Mouse (Mus musculus) heart, adult 11 months (tissue): ENCODE data around the gene Rnaset2b.
"Not testable (repeated sequence)": the region's sequence is repeated elsewhere in the genome, so short reads cannot be mapped to it uniquely, and the experiment has no call there.

Experiments
- DNase-seq: peaks from one replicate; pipeline ENCODE4 v3.0.0; 2022

The Rnaset2b gene

DNA sequence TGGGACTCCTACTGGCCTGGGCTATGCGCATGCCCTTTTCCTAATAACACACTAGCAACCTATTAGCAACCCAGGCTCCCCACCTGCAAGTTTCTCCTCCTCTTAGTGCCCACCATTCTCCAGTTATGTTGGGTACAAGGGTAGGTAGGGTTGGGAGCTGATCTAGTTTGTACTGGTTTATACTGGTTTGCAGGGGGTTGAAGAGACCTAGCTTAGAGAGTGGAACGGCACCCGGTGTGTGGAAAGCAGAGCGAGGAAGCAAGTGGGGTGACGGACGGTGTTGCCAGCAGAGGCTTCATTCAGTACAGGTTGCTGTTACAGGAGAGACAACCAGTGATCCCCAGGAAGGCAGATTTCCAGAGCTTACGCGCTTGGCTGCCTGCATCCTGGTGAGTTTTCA is at the start of gene Rnaset2b:
Gene Rnaset2b, plus strand, starts transcription at position 301 of the 400 bp plus-strand sequence.
- DNase-seq: not testable (repeated sequence)

DNA sequence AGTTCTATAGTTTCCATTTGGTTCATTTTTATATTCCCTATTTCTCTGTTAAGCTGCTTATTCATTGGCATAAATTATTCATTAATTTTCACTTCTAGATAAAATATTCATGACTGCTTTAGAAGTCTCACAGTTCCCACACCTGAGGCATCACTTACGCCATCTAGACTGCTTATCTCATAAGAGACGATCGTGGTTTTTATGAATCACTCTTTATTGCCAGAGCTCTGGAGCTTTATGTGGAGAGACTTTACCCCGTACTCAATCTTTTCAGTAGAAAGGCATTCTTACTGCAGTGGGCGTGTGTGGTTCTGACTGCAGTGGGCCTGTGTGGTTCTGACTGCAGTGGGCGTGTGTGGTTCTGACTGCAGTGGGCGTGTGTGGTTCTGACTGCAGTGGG is 38.8 kb upstream of the Rnaset2b start:
- DNase-seq: not testable (repeated sequence)

GRCm38 (mm10) chr17:6942560-6942959 is 27.9 kb upstream of the Rnaset2b start:
- DNase-seq: not testable (repeated sequence)

- not testable (repeated sequence) for DNase-seq
Observed at GRCm38 (mm10) chr17:6947637-6947983, 22.8 kb upstream of the Rnaset2b start.

- peak; percentile 99 for DNase-seq
Observed at GRCm38 (mm10) chr17:6947984-6948768, 22.3 kb upstream of the Rnaset2b start, which contains the start of gene Rsph3b. Gene Rsph3b, minus strand, starts transcription at chr17:6948682.

- DNase-seq: not testable (repeated sequence)
Observed at GRCm38 (mm10) chr17:6948769-6949228, 21.6 kb upstream of the Rnaset2b start.

DNA sequence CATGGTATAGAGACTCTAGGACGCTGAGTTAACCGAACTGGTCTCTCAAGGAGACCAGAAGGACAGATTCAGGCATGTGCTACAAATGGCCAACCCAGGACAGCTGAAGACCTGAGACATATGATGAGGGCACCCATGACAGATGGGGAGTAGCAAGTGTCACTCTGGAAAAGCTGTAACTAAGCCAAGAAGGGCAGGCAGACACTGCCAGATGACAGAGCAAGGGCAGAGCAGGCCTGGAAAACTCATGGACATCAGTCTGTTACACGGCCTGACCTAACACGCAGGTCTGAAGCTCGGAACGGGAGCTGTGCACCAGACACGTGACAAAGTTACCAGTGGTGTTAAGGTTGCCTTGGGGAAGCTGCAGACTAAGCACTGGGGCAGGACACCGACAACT is 11.6 kb upstream of the Rnaset2b start:
- peak; percentile 89 for DNase-seq

DNA sequence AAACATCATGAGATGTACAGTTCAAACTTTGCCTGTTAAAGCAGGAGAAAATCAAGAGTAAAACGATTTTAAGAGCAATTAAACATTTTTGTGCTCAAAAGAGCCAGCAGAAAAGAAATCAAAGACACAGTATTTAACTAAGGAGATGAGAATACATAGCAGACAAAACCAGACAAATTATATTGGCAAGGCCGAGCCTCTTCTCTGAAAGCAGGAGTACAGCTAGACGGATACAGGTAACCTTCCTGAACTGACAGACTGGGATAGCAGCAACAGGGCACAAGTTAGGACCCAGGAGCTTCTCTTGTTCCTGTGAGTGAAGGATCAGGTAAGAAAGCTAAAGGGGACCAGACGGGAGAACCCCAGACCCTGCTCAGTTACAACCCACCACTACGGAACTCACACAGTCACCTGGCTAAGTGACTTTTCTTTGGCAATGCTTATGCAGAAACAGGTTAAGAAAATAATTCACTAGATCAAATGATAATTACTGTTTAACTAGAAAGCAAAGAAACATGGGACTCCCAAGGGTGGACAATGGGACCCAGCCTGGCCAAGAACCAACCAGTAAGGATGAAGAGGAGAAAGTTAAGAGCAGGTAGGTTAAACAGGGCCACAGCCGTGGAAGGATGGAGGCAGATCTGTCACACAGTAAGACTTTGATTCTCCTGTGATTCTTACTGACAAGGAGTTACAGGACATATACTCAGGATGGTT is 10.7 kb upstream of the Rnaset2b start:
- DNase-seq: peak; percentile 51

DNA sequence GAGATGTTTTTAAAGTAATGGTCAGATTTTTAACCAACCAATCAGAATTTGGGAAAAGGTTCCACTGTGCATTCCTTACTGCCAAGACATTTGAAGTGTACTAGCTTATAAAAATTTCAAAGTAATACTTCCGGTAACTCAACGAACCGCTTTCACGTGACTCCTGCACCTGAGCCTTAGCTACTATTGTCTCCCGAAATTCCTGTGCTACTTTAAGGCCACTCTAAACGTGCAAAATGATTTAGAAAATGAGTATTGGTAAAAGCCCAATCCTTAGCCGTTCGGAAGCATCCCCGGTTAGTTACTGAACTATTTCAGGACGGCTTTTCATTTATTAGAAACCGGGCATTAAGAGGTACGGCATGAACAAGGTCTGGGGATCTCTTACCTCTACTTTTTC is 10.1 kb upstream of the Rnaset2b start:
- peak; percentile 39 for DNase-seq

- DNase-seq: peak; percentile 97
Observed at GRCm38 (mm10) chr17:6960776-6961175, 9.7 kb upstream of the Rnaset2b start, which contains the start of gene Tagap1. Gene Tagap1, minus strand, starts transcription at chr17:6961156.

- peak; percentile 95 for DNase-seq
Observed at GRCm38 (mm10) chr17:6961181-6962000, 9.0 kb upstream of the Rnaset2b start.

DNA sequence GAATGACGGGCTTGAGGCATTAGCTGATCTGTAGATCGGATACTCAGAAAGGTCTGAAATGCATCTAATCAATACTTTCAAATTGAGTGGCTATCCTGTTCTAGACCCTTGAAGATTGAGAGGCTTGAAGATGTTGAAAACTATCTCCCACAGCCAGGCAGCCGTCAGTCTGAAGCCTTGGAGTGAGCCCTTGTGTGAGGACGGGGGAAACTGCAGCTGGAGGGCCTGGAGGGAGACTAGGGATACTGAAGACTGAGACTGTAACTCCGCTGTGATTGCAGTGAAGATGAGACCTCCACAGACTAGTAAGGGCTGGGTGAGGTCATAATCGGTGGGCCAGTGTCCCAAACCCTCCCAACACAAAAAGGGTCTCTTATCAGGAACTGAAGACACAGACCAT is 8.1 kb upstream of the Rnaset2b start:
- peak; percentile 89 for DNase-seq

DNA sequence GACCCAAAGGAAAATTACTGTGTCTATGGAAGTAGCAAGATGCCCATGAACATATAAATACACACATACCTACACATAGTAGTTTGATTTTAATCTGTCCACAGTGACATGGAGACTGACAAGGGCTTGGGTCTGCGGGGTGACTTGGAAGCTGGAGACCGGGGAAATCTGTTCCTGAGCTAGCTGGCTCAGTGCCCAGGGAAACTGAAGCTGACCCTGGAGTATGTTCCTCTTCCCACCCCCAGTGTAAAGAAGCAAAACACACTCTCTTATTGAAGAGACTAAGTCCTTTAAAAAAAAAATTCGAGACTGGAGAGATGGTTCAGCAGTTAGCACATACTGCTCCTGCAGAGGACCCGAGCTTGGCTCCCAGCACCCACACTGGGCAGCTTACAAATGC is 7.5 kb upstream of the Rnaset2b start:
- DNase-seq: peak; percentile 87

DNA sequence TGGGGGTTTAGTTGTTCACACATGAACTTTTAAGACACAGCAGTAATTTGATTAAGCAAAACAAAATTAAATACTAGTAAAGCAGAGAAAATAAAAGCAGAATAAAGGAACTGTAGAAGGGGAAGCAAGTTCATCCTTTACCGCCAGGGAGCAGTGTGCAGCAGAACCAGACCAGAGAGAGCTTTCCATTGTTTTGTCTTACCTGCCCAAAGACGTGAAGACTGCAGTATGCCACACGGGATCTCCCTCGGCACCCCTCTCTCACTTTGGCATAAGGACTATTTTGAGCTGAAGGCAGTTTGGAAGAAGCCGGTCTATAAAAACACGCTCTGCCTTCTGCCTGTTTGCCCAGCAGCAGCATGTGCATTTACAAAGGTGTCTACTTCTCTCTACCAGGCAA is 5.1 kb upstream of the Rnaset2b start:
- not testable (repeated sequence) for DNase-seq

GRCm38 (mm10) chr17:6967673-6968072 is 2.8 kb upstream of the Rnaset2b start:
- DNase-seq: not testable (repeated sequence)

- peak; percentile 36 for DNase-seq
Observed at GRCm38 (mm10) chr17:6971238-6971637, 804 bp downstream of the Rnaset2b start.

DNA sequence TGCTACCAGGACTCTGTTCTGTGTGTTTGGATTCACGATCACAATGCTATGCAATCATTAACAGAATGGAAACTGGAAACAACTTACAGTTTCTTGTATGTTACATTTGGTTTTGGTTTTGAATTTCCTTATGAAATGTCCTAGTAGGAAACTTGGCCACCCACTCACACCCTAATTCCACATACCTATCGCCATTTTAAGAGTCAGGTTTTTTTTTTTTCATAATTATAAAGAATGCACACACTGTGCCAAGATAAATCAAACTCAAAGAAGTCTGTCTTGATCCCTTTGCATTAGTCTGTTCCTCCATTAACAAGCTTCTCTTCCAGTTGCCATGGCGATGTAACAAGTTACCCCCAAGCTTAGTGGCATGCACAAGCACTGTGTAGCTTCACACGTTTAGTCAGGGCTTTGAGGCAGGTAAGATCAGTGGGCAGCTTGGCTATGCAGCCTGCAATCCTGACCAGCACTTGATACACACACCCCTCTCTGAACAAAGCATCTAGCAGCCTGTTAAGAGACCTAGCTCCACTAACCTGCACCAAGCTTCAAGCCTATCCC is 2.5 kb downstream of the Rnaset2b start:
- DNase-seq: not testable (repeated sequence)

- peak; percentile 58 for DNase-seq
Observed at GRCm38 (mm10) chr17:6974985-6975384, 4.6 kb downstream of the Rnaset2b start.

DNA sequence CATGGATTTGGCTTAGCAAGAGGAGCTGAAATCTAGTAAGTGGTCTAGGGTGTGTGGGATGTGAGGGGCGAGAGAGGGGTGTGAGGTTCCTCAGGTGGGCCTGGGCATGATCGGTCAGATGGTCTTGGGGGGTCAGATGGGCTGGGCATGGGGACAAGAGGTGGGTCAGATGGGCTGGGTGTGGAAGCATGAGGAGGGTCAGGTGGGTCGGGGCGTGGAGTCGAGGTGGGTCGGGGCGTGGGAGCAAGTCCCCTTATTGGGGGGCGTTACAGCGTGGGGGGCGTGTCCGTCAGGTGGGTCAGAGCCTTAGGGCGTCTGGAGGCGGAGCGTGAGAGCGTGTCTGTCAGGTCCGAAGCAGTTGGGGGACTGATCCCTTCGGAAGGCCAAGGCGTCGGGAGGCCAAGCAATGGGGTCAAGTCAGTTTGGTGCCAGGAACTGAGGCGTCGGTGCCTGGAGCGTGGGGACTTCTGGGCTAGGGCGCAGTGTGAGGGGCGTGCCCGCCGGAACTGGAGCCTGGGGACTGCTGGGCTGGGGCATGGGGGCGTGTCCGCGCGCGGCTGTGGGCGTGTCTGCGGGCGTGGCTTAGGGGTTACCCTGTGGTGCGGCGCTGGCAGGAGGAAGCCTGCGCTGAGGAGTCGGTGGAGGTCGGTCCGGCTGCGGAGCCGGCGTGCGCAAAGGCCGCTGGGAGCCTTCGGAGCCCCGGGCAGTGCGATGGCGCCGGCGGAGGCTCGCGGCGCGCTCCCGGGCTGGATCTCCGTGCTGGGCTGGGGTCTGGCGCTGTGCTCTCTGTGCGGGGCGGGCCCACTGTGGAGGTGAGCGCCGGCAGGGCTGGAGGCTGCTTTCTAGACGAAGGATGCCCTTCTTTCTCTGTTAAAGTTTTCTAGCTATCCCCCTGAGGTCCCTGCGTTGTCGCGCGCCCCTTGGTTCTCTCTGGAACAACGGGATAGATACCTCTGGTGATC is 8.1 kb downstream of the Rnaset2b start, which contains the start of gene Gm49721:
Gene Gm49721, plus strand, starts transcription at position 618 of the 962 bp plus-strand sequence.
- peak; percentile 99 for DNase-seq

DNA sequence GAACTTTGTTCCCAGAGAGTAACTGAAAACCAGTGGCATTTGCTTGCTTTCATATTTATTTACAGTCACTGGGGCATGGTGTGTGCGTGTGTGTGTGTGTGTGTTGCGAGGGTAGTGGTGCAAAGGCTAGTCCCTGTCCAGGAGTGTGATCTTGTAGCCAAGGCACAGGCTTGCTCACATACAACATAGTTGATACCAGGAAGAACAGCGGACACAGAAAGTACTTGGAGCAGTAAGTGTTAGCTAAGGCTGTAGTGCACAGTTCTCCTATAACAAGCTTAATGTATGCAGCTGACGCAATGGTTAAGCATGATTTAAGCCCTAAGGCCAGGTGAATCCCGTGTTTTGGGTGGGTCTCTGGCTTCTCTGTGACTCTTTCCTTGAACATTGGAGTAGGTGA is 8.9 kb downstream of the Rnaset2b start:
- DNase-seq: peak; percentile 86

- DNase-seq: peak; percentile 89
Observed at GRCm38 (mm10) chr17:6980144-6980543, 9.7 kb downstream of the Rnaset2b start.
